Mouse (Mus musculus): ENCODE data around the gene Ccdc162. TPM values are rescaled to one million over a fixed set of nuclear protein-coding genes. Genes with fewer than 3 reads are reported as not detected.

Gene Ccdc162
- polyA plus RNA-seq (2015; fragmentation: Illumina TruSeq; extraction: RNeasy Lipid Tissue Mini Kit (QIAGEN cat#74804); ENCODE audit: insufficient read depth, low read depth, low replicate concordance): 12.3 TPM

GRCm38 (mm10) chr10:41716029-41716897 is at the start of gene Ccdc162:
Gene Ccdc162, minus strand, starts transcription at chr10:41716634.

GRCm38 (mm10) chr10:41518981-41519618 is 197.3 kb downstream of the Ccdc162 start, which contains the start of gene Cd164:
Gene Cd164, plus strand, starts transcription at chr10:41519414.

DNA sequence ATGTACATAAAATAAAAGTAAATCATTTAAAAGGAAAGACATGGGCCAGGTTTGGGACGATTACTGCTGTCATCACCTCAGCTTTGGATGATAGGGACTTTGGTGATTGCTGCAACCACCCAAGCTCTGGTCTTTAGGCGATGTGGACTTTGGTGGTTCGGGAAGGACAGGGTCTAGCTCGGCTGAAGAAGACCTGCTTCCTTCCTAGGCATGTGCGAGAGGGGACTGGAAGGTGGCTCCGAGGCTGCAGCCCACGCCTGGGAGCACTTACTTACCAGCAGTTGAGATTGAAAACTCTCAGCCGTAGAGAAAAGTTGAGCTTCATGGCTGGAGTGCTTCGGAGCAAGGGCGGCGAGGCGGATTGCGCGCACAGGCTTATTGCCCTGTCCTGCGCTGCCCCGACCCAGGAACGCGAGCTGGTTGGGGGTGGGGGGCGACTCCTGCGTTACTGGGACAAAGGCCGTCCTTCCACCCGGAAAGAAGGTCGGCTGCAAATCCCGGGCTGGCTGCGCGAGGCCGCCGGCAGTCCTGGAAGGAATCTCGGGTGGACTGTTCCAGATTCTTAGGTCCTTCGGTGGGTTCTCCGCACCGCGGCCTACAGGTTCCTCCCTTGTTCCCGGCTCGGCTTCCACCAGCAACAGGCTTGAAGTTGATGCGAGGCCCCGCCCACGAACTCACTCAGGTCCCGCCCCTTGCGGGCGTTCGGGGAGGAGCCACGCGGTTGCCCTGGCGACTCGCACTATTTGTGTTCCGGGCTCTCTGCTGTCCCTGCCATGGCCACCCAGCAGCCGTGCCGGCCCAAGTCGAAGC is 226.5 kb downstream of the Ccdc162 start, which contains the start of the genes Smpd2 and Ppil6:
TSS of gene Smpd2 (minus strand) at position 662 of the 810 bp plus-strand sequence.
TSS of gene Ppil6 (plus strand) at position 732 of the 810 bp plus-strand sequence.

Other genes starting within 250 kb of the Ccdc162 start
- 6.6 TPM for gene Mical1, start 240.3 kb downstream of the Ccdc162 start, polyA plus RNA-seq (2015; fragmentation: Illumina TruSeq; extraction: RNeasy Lipid Tissue Mini Kit (QIAGEN cat#74804); ENCODE audit: insufficient read depth, low read depth, low replicate concordance)
- gene Smpd2, start 226.3 kb downstream of the Ccdc162 start, polyA plus RNA-seq (2015; fragmentation: Illumina TruSeq; extraction: RNeasy Lipid Tissue Mini Kit (QIAGEN cat#74804); ENCODE audit: insufficient read depth, low read depth, low replicate concordance): 27.3 TPM
- gene Ppil6, start 226.2 kb downstream of the Ccdc162 start, polyA plus RNA-seq (2015; fragmentation: Illumina TruSeq; extraction: RNeasy Lipid Tissue Mini Kit (QIAGEN cat#74804); ENCODE audit: insufficient read depth, low read depth, low replicate concordance): not detected
- gene Cd164, start 197.2 kb downstream of the Ccdc162 start, polyA plus RNA-seq (2015; fragmentation: Illumina TruSeq; extraction: RNeasy Lipid Tissue Mini Kit (QIAGEN cat#74804); ENCODE audit: insufficient read depth, low read depth, low replicate concordance): 58.4 TPM
- 1.3 TPM for gene Cep57l1, start 93.2 kb upstream of the Ccdc162 start, polyA plus RNA-seq (2015; fragmentation: Illumina TruSeq; extraction: RNeasy Lipid Tissue Mini Kit (QIAGEN cat#74804); ENCODE audit: insufficient read depth, low read depth, low replicate concordance)
- 13.8 TPM for gene Sesn1, start 93.3 kb upstream of the Ccdc162 start, polyA plus RNA-seq (2015; fragmentation: Illumina TruSeq; extraction: RNeasy Lipid Tissue Mini Kit (QIAGEN cat#74804); ENCODE audit: insufficient read depth, low read depth, low replicate concordance)

All from pancreas, adult 10 weeks (tissue).